Mouse (Mus musculus) forebrain, embryonic 13.5 days (tissue): ENCODE data around the gene Frem2. TPM values are rescaled to one million over a fixed set of nuclear protein-coding genes. Genes with fewer than 3 reads are reported as not detected.
A peak's percentile ranks its signal among the peaks of the same experiment; 100 is the strongest.

Source experiments
- ATAC-seq: fragments of 200-750 bp; cut with Nextera tagmentation; 2 replicates; pipeline ENCODE4 v1.8.0; 2017
- H3K27ac ChIP-seq: fragments of 300-500 bp; sonication (generic); 2 replicates; pipeline ENCODE4 v1.5.1; 2015; ENCODE audit warnings: inconsistent platforms, mild to moderate bottlenecking, moderate library complexity
- H3K27me3 ChIP-seq: fragments of 300-500 bp; sonication (generic); 2 replicates; pipeline ENCODE4 v1.6.1; 2015; ENCODE audit warnings: mild to moderate bottlenecking, inconsistent platforms
- H3K36me3 ChIP-seq: fragments of 300-500 bp; sonication (generic); 2 replicates; pipeline ENCODE4 v1.6.1; 2015; ENCODE audit warnings: mild to moderate bottlenecking, inconsistent platforms; ENCODE audit not compliant: poor library complexity, severe bottlenecking
- H3K4me1 ChIP-seq: fragments of 300-500 bp; sonication (generic); 2 replicates; pipeline ENCODE4 v1.6.1; 2015; ENCODE audit warnings: inconsistent platforms
- H3K4me2 ChIP-seq: fragments of 300-500 bp; sonication (generic); 2 replicates; pipeline ENCODE4 v1.6.1; 2015; ENCODE audit warnings: inconsistent platforms, mild to moderate bottlenecking, moderate library complexity
- H3K4me3 ChIP-seq: fragments of 300-500 bp; sonication (generic); 2 replicates; pipeline ENCODE4 v1.5.1; 2015; ENCODE audit warnings: mild to moderate bottlenecking, inconsistent platforms
- H3K9ac ChIP-seq: fragments of 300-500 bp; sonication (generic); 2 replicates; pipeline ENCODE4 v1.6.1; 2015; ENCODE audit warnings: mild to moderate bottlenecking, inconsistent platforms
- H3K9me3 ChIP-seq: fragments of 300-500 bp; sonication (generic); replicated peaks from 2 replicates; pipeline ENCODE4 v1.6.1; 2016; ENCODE audit warnings: inconsistent platforms
- WGBS: fragments of 180-500 bp; shearing (Covaris S2); methylation state at CpG from one replicate; pipeline ENCODE4 v1.1.7; 2015; 5-methylcytosine and 5-hydroxymethylcytosine counted together
- polyA plus RNA-seq: library from polyadenylated mRNA; unstranded; fragments of >200 nt; fragmentation: Nextera tagmentation; extraction: Ambion mirVana; gene quantifications from 2 replicates; pipeline ENCODE4 v1.2.1, GENCODE M21; 2015

Frem2 gene
- polyA plus RNA-seq, 1 experiment from 2014 or later: 0.62 TPM

- Histone ChIP-seq H3K4me2 (no peak overlapping the region), H3K27me3 (no peaks in the 10 kb centered on the region), H3K9ac (no peak overlapping the region), H3K9me3 (no peaks in the 10 kb centered on the region), H3K36me3 (no peaks in the 10 kb centered on the region), H3K27ac (no peak overlapping the region), H3K4me1 (no peaks in the 10 kb centered on the region), H3K4me3 (no peak overlapping the region)
- no peak for ATAC-seq
- WGBS: 88% methylated on average over 6 of the region's 6 CpGs
Measured at GRCm38 (mm10) chr3:53532091-53532490, 125.1 kb downstream of the Frem2 start.

- H3K4me3 ChIP-seq: no peak overlapping the region
- H3K9ac ChIP-seq: no peak overlapping the region
- H3K4me2 ChIP-seq: no peak overlapping the region
- no peaks in the 10 kb centered on the region for H3K27me3 ChIP-seq
- no peaks in the 10 kb centered on the region for H3K4me1 ChIP-seq
- no peak for ATAC-seq
- no peaks in the 10 kb centered on the region for H3K36me3 ChIP-seq
- H3K9me3 ChIP-seq: no peaks in the 10 kb centered on the region
- H3K27ac ChIP-seq: no peak overlapping the region
- 86% methylated on average over 6 of the region's 6 CpGs for WGBS
Measured at GRCm38 (mm10) chr3:53530305-53530704, 126.8 kb downstream of the Frem2 start.

- H3K9ac ChIP-seq: no peak overlapping the region
- ATAC-seq: peak; percentile 66
- 26% methylated on average over 21 of the region's 21 CpGs for WGBS
Measured at GRCm38 (mm10) chr3:53525737-53526136, 131.4 kb downstream of the Frem2 start.

GRCm38 (mm10) chr3:53522794-53523193, 134.4 kb downstream of the Frem2 start:
- Histone ChIP-seq H3K27ac (no peak overlapping the region), H3K4me1 (no peaks in the 10 kb centered on the region), H3K36me3 (no peaks in the 10 kb centered on the region), H3K4me2 (no peak overlapping the region), H3K4me3 (no peak overlapping the region), H3K27me3 (no peaks in the 10 kb centered on the region), H3K9me3 (no peaks in the 10 kb centered on the region), H3K9ac (no peak overlapping the region)
- ATAC-seq: no peak
- WGBS: 65% methylated on average over 10 of the region's 10 CpGs

More at GRCm38 (mm10) chr3:53525737-53526136, 131.4 kb downstream of the Frem2 start:
- H3K9me3 ChIP-seq: no peaks in the 10 kb centered on the region
- H3K4me2 ChIP-seq: peak overlapping the region; percentile 58
- no peaks in the 10 kb centered on the region for H3K36me3 ChIP-seq
- no peaks in the 10 kb centered on the region for H3K27me3 ChIP-seq
- no peak overlapping the region for H3K27ac ChIP-seq
- H3K4me1 ChIP-seq: no peaks in the 10 kb centered on the region
- peak overlapping the region; percentile 32 for H3K4me3 ChIP-seq

GRCm38 (mm10) chr3:53514221-53515065, 142.7 kb downstream of the Frem2 start:
- Histone ChIP-seq H3K27ac (no peak overlapping the region), H3K9ac (no peak overlapping the region), H3K4me2 (no peak overlapping the region), H3K27me3 (no peaks in the 10 kb centered on the region), H3K4me1 (no peaks in the 10 kb centered on the region), H3K9me3 (no peaks in the 10 kb centered on the region), H3K36me3 (no peaks in the 10 kb centered on the region), H3K4me3 (no peak overlapping the region)
- 83% methylated on average over 4 of the region's 4 CpGs for WGBS
- ATAC-seq: no peak

- H3K9me3 ChIP-seq: no peaks in the 10 kb centered on the region
- H3K9ac ChIP-seq: no peak overlapping the region
- 72% methylated on average over 5 of the region's 5 CpGs for WGBS
- ATAC-seq: no peak
- no peaks in the 10 kb centered on the region for H3K36me3 ChIP-seq
- no peaks in the 10 kb centered on the region for H3K4me1 ChIP-seq
- H3K27me3 ChIP-seq: no peaks in the 10 kb centered on the region
- H3K27ac ChIP-seq: no peak overlapping the region
- no peak overlapping the region for H3K4me2 ChIP-seq
- H3K4me3 ChIP-seq: no peak overlapping the region
Measured at GRCm38 (mm10) chr3:53513096-53513495, 144.1 kb downstream of the Frem2 start.

- H3K36me3 ChIP-seq: no peaks in the 10 kb centered on the region
- no peaks in the 10 kb centered on the region for H3K27me3 ChIP-seq
- 76% methylated on average over 6 of the region's 6 CpGs for WGBS
- no peak overlapping the region for H3K4me2 ChIP-seq
- H3K27ac ChIP-seq: no peak overlapping the region
- H3K4me3 ChIP-seq: no peak overlapping the region
- no peaks in the 10 kb centered on the region for H3K4me1 ChIP-seq
- H3K9ac ChIP-seq: no peak overlapping the region
- no peaks in the 10 kb centered on the region for H3K9me3 ChIP-seq
- ATAC-seq: peak; percentile 43; the same call in 1 of the 2 replicates
Measured at GRCm38 (mm10) chr3:53502428-53502827, 154.7 kb downstream of the Frem2 start.

GRCm38 (mm10) chr3:53498351-53498905, 158.7 kb downstream of the Frem2 start:
- no peak overlapping the region for H3K4me2 ChIP-seq
- H3K27me3 ChIP-seq: no peaks in the 10 kb centered on the region
- no peak overlapping the region for H3K4me3 ChIP-seq
- H3K36me3 ChIP-seq: no peaks in the 10 kb centered on the region
- WGBS: 92% methylated on average over 6 of the region's 6 CpGs
- H3K9me3 ChIP-seq: no peaks in the 10 kb centered on the region
- no peak for ATAC-seq
- H3K27ac ChIP-seq: no peak overlapping the region
- H3K4me1 ChIP-seq: no peaks in the 10 kb centered on the region
- H3K9ac ChIP-seq: no peak overlapping the region

GRCm38 (mm10) chr3:53488353-53488752, 168.8 kb downstream of the Frem2 start, which contains the start of gene Stoml3:
Gene Stoml3, plus strand, starts transcription at chr3:53488653.
- H3K36me3 ChIP-seq: no peaks in the 10 kb centered on the region
- H3K27me3 ChIP-seq: no peaks in the 10 kb centered on the region
- H3K9ac ChIP-seq: no peak within 1 kb of the TSS
- 72% methylated on average over 6 of the region's 6 CpGs for WGBS
- no peaks in the 10 kb centered on the region for H3K9me3 ChIP-seq
- H3K4me1 ChIP-seq: no peaks in the 10 kb centered on the region
- no peak within 1 kb of the TSS for H3K27ac ChIP-seq
- H3K4me2 ChIP-seq: no peak within 1 kb of the TSS
- no peak for ATAC-seq
- no peak within 1 kb of the TSS for H3K4me3 ChIP-seq

GRCm38 (mm10) chr3:53486996-53487576, 170.1 kb downstream of the Frem2 start:
- 83% methylated on average over 9 of the region's 9 CpGs for WGBS
- no peak overlapping the region for H3K9ac ChIP-seq
- no peaks in the 10 kb centered on the region for H3K9me3 ChIP-seq
- peaks cover 8% of the 10 kb centered on the region for H3K36me3 ChIP-seq
- ATAC-seq: no peak
- no peak overlapping the region for H3K27ac ChIP-seq
- H3K4me2 ChIP-seq: no peak overlapping the region
- no peaks in the 10 kb centered on the region for H3K27me3 ChIP-seq
- H3K4me3 ChIP-seq: no peak overlapping the region
- no peaks in the 10 kb centered on the region for H3K4me1 ChIP-seq

GRCm38 (mm10) chr3:53486561-53486960, 170.6 kb downstream of the Frem2 start:
- Histone ChIP-seq H3K27ac (no peak overlapping the region), H3K4me3 (no peak overlapping the region), H3K9ac (no peak overlapping the region), H3K27me3 (no peaks in the 10 kb centered on the region), H3K36me3 (peaks cover 12% of the 10 kb centered on the region), H3K4me2 (no peak overlapping the region), H3K9me3 (no peaks in the 10 kb centered on the region), H3K4me1 (no peaks in the 10 kb centered on the region)
- whole genome bisulfite sequencing: 90% methylated on average over 10 of the region's 10 CpGs
- no peak for ATAC-seq

GRCm38 (mm10) chr3:53483414-53484059, 173.6 kb downstream of the Frem2 start:
- H3K4me2 ChIP-seq: no peak overlapping the region
- H3K9me3 ChIP-seq: no peaks in the 10 kb centered on the region
- H3K36me3 ChIP-seq: peaks cover 40% of the 10 kb centered on the region
- no peak overlapping the region for H3K9ac ChIP-seq
- H3K4me3 ChIP-seq: no peak overlapping the region
- no peak for ATAC-seq
- 90% methylated on average over 8 of the region's 8 CpGs for WGBS
- H3K27me3 ChIP-seq: no peaks in the 10 kb centered on the region
- H3K4me1 ChIP-seq: no peaks in the 10 kb centered on the region
- no peak overlapping the region for H3K27ac ChIP-seq
